Mouse (Mus musculus): ENCODE measurements at regions not wholly inside any gene's neighbourhood (a gene's known extent, or its start where the extent isn't known, plus 50 kb on each side); places are given as distances from the start of the nearest gene placed in this dataset.

GRCm38 (mm10) chr6:36645415-36645814, 164.6 kb downstream of the Ptn start:
- no peak for DNase-seq

GRCm38 (mm10) chr6:36644880-36645279, 165.1 kb downstream of the Ptn start:
- peak; percentile 74 for DNase-seq

- no peak for DNase-seq
Observed at GRCm38 (mm10) chr6:36637031-36637430, 173.0 kb downstream of the Ptn start.

- no peak for DNase-seq
Observed at GRCm38 (mm10) chr6:36627648-36628047, 182.4 kb downstream of the Ptn start.

- no peak for DNase-seq
Observed at GRCm38 (mm10) chr6:36608281-36608970, 201.6 kb downstream of the Ptn start.

GRCm38 (mm10) chr6:36605578-36606205, 204.3 kb downstream of the Ptn start:
- DNase-seq: no peak

- no peak for DNase-seq
Observed at GRCm38 (mm10) chr6:36604802-36605201, 205.2 kb downstream of the Ptn start.

GRCm38 (mm10) chr6:36596574-36596973, 208.7 kb downstream of the Chrm2 start:
- DNase-seq: no peak

GRCm38 (mm10) chr6:36590881-36591630, 203.2 kb downstream of the Chrm2 start:
- DNase-seq: no peak

- DNase-seq: no peak
Observed at GRCm38 (mm10) chr6:36581043-36581442, 193.2 kb downstream of the Chrm2 start.

Data from embryo, embryonic 11 days (tissue).